Mouse (Mus musculus): ENCODE data around the gene Abi3.

Abi3 gene

DNA sequence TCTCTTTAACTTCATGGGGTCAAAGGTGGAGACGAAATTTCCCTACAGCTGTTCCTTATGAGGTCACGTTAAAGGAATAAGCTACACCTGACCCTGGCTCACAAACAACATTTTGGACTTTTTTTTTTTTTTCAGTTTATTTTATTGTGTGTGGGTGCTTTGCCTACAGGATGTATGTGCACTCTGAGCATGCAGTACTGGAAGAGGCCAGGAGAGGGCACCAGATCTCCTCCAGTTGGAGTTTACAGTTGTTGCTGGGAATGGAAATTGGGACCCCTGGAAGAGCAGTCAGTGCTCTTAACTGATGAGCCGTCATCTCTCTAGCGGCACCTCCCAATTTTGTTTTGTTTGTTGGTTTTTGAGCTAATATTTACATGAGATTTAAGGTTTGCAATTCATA lies 56.6 kb downstream of the Abi3 start:
- no peak for DNase-seq (ENCODE audit: low spot score in 2 of 2)

DNA sequence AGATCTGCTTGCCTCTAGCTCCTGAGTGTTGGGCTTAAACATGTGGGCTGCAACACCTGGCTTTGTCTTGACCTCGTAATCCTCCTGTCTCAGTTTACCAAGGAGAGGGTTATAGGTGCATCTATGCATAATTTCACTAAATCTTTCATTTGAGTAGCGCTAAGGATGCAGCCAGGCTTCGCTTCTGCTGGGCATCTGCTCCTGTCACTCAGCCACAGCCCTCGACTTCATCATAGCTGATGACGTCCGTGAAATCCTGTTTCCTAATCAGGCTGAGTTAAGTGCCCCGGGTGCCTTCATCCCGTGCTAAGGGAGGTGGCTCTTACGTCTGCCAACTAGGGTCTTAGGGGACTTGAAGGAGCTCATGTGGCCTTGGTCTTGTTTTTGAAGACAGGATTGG lies 58.3 kb downstream of the Abi3 start:
- no peak for DNase-seq (ENCODE audit: low spot score in 2 of 2)

DNA sequence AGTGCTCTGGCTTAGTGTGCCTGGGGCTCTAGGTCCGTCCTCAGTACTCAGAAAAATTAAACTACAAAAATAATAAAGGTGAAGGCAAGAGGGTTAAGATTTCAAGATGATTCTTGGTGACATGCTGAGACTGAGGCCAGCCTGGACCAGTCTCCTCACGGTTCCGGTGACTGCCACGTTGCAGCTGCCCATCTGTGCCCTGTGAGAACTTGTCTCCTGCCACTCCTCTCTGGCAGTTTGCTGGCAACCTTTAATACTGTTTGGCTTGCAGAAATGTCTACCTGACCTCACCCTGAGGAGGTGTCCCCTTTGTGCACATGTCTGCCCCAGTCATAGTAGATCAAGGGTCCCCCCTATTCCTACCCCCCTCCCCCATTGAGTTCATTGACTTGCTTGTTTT lies 58.8 kb downstream of the Abi3 start:
- no peak for DNase-seq (ENCODE audit: low spot score in 2 of 2)

DNA sequence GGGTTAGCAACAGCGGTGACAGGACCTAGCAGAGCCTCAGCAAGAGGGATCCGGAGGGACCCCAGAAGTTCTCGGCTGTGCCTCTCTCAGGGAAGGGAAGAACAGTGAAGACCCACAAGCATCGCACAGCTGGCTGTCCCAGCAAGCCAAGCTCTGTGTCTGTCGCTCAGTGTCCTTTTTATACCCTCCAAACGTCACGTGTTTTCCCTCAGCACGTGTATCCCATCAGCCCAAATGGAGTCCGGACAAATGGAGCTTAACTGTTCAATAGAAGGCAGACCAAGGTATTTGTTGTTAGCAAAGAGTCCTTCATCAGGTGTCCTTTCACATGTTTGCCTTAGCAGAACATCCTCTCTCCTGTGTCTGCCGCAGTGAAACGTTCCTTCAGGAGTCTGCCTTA lies 60.7 kb downstream of the Abi3 start:
- no peak for DNase-seq (ENCODE audit: low spot score in 2 of 2)

DNA sequence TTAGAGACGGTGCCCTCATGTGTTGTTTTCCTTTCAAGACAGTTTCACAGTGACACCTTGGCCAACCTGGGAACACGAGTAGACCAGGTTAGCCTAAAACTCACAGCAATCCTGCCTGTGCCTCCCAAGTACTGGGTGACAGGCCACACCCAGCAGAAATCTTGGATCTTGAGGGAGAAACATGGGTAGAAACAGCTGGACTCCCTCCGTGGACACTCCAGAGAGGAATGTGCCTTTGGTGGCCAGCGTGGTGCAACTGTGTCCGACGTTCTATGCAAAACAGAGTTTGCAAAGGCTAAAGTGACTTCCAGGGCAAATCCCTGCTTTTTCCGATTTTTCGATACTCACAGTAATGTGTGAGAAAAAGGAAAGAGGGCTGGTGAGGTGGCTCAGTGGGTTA lies 61.8 kb downstream of the Abi3 start:
- DNase-seq (ENCODE audit: low spot score in 2 of 2), result no peak

Measured in spleen, postnatal 14 days (tissue).